Mouse (Mus musculus) gastrocnemius, postnatal 10 days (tissue): ENCODE data around the gene Raf1. TPM values are rescaled to one million over a fixed set of nuclear protein-coding genes. Genes with fewer than 3 reads are reported as not detected.

ENCODE experiments used
- total RNA-seq, 2 experiments: library from RNA; stranded (reverse); gene quantifications; 2 replicates each; pipeline ENCODE4 v1.2.3; 2021

Raf1 gene
- total RNA-seq, 2 experiments from 2014 or later, result 102 to 108 TPM

Other genes with a start within 250 kb of the Raf1 start
- 1 to 10 TPM; 8.2 to 9.6 TPM for gene Tsen2, start 132.0 kb downstream of the Raf1 start, total RNA-seq
- gene Mkrn2os, start 84.1 kb downstream of the Raf1 start, total RNA-seq, result under 1 TPM; 0.16 to 0.26 TPM
- gene Mkrn2, start 74.7 kb downstream of the Raf1 start, total RNA-seq, result 10 to 100 TPM; 36.5 to 37.0 TPM
- 1 to 10 TPM in 1 of 2 experiments, under 1 TPM in 1; 0.26 to 1.5 TPM for gene Tmem40, start 85.8 kb upstream of the Raf1 start, total RNA-seq
- gene Cand2, start 97.9 kb upstream of the Raf1 start, total RNA-seq, result 10 to 100 TPM; 89.1 to 96.7 TPM
- gene Rpl32, start 132.1 kb upstream of the Raf1 start, total RNA-seq, result 1,000 to 10,000 TPM; 1,136 to 1,161 TPM
- under 1 TPM; 0.12 to 0.14 TPM for gene Efcab12, start 161.8 kb upstream of the Raf1 start, total RNA-seq
- 1 to 10 TPM; 2.3 to 3.7 TPM for gene Mbd4, start 176.7 kb upstream of the Raf1 start, total RNA-seq
- 10 to 100 TPM; 19.3 to 21.9 TPM for gene Ift122, start 176.8 kb upstream of the Raf1 start, total RNA-seq